Mouse (Mus musculus): ENCODE results near the gene Tlk2.

DNA sequence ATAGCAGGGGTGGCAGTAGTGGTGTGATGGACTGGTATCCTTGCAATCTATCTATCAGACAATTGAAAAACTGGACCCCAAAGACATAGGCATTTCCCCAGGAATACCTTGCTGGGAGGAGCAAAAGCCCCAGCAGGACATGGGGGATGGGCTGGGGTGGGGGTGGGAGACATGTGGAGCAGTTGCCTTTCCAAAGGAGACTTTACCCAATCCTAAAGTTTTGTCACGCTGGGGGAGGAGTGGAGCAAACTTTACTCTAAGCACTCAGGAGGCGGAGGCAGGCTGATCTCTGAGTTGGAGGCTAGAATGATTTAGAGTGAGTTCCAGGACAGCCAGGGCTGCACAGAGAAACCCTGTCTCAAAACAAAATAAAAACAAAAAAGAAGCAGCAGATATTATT lies 17.2 kb upstream of the Tlk2 start:
- TF ChIP-seq CTCF (IDR thresholded peaks at IDR 0.05; ENCODE audit: insufficient read depth, low read depth, low read length) (no peak), POLR2A (IDR thresholded peaks at IDR 0.05; ENCODE audit: insufficient read depth, low read depth, low read length) (no peak)

Data from olfactory bulb, adult 2 months (tissue).